Mouse (Mus musculus) small intestine, adult 2 months (tissue): ENCODE measurements at regions not wholly inside any gene's neighbourhood (a gene's known extent, or its start where the extent isn't known, plus 50 kb on each side); places are given as distances from the start of the nearest gene placed in this dataset.

Experiments used
- CTCF ChIP-seq: fragments of 200-500 bp; IDR thresholded peaks from 2 replicates; pipeline ENCODE4 v1.5.1; 2012; ENCODE audit warnings: low read depth, mild to moderate bottlenecking, control low read depth, inconsistent platforms, low read length, moderate library complexity, mixed read lengths; ENCODE audit not compliant: insufficient replicate concordance, insufficient read length; ENCODE audit errors: extremely low read depth
- POLR2A ChIP-seq: fragments of 200-500 bp; IDR thresholded peaks from 2 replicates; pipeline ENCODE4 v1.6.1; 2012; ENCODE audit warnings: low read depth, mild to moderate bottlenecking, control low read depth, inconsistent platforms, low read length, moderate library complexity

DNA sequence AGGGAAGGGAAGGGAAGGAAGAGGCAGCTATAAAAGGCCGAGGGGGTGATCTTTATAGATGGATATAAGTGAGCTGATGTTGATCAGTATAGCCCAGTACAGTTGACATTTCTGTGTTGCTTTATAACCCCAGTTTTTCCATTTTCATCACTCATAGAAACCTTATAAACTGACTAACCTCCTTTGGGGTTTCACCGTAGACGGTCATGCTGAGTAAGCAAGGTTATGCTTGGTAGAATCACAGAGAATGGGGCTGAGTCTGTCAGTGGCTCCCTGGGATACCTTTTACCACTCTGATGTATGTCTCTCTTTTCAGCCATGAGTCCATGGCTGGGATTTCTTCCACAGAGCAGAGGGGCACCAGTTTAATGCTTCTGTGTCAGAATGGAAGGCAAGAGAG lies 345.9 kb upstream of the Lrrc3b start:
- no peak for TF ChIP-seq CTCF
- no peak for TF ChIP-seq POLR2A
